Mouse (Mus musculus) intestine, embryonic 16.5 days (tissue): ENCODE results near the gene Otop1. TPM values are rescaled to one million over a fixed set of nuclear protein-coding genes. Genes with fewer than 3 reads are reported as not detected.

Experiments
- ATAC-seq: fragments of 200-750 bp; cut with Nextera tagmentation; 2 replicates; pipeline ENCODE4 v1.8.0; 2017; ENCODE audit warnings: moderate TSS enrichment, moderate library complexity
- H3K27ac ChIP-seq: fragments of 300-500 bp; sonication (generic); 2 replicates; pipeline ENCODE4 v1.5.1; 2014; ENCODE audit warnings: mild to moderate bottlenecking, low read length
- H3K27me3 ChIP-seq: fragments of 300-500 bp; sonication (generic); replicated peaks from 2 replicates; pipeline ENCODE4 v1.6.1; 2014; ENCODE audit warnings: low read length, control low read depth, mixed read lengths; ENCODE audit not compliant: control insufficient read depth, insufficient read depth
- H3K36me3 ChIP-seq: fragments of 300-500 bp; sonication (generic); 2 replicates; pipeline ENCODE4 v1.6.1; 2014; ENCODE audit warnings: low read length, control low read depth; ENCODE audit not compliant: control insufficient read depth, insufficient read depth
- H3K4me1 ChIP-seq: fragments of 300-500 bp; sonication (generic); 2 replicates; pipeline ENCODE4 v1.6.1; 2014; ENCODE audit warnings: low read length, control low read depth, mixed read lengths; ENCODE audit not compliant: control insufficient read depth, insufficient read depth
- H3K4me2 ChIP-seq: fragments of 300-500 bp; sonication (generic); 2 replicates; pipeline ENCODE4 v1.6.1; 2014; ENCODE audit warnings: low read depth, low read length, control low read depth
- H3K4me3 ChIP-seq: fragments of 300-500 bp; sonication (generic); 2 replicates; pipeline ENCODE4 v1.5.1; 2014; ENCODE audit warnings: mild to moderate bottlenecking, low read length
- H3K9ac ChIP-seq: fragments of 300-500 bp; sonication (generic); 2 replicates; pipeline ENCODE4 v1.6.1; 2014; ENCODE audit warnings: low read depth, low read length
- H3K9me3 ChIP-seq: fragments of 300-500 bp; sonication (generic); 2 replicates; pipeline ENCODE4 v1.6.1; 2016; ENCODE audit warnings: low read length, control low read depth; ENCODE audit not compliant: control insufficient read depth
- WGBS: fragments of 180-500 bp; shearing (Covaris S2); extraction: QIAGEN DNeasy Blood & Tissue Kit; methylation state at CpG from one replicate; pipeline ENCODE4 v1.1.7; 2014; 5-methylcytosine and 5-hydroxymethylcytosine counted together
- polyA plus RNA-seq: library from polyadenylated mRNA; unstranded; fragments of >200 nt; fragmentation: Nextera tagmentation; extraction: Ambion mirVana; gene quantifications from 2 replicates; pipeline ENCODE4 v1.2.1, GENCODE M21; 2015

Gene Otop1
- polyA plus RNA-seq, 1 experiment from 2014 or later: not detected

DNA sequence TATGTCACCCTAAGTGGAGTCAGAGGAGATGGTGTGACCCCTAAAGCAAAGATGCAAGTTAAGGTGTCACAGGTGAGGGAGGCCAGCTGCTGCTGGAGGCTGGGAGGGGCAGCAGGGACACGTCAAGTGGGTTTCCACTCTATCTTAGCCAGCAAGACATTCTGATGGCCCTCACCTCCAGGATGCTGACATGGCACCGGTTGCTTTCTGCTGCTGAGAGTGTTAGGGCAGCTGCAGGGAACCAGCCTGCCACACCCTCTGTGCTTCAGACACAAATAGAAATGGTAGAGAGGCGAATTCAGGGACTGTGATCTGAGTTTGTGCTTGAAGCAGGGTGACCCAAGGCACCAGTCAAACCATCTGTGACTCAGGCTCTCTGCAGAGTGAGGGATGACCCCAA, 34.0 kb downstream of the Otop1 start:
- no peak for ATAC-seq
- Histone ChIP-seq H3K4me3 (no peak overlapping the region), H3K4me1 (no peaks in the 10 kb centered on the region), H3K4me2 (no peak overlapping the region), H3K27ac (no peak overlapping the region), H3K27me3 (no peaks in the 10 kb centered on the region), H3K9ac (no peak overlapping the region), H3K9me3 (no peaks in the 10 kb centered on the region), H3K36me3 (no peaks in the 10 kb centered on the region)
- 63% methylated on average over 3 of the region's 3 CpGs for whole genome bisulfite sequencing

DNA sequence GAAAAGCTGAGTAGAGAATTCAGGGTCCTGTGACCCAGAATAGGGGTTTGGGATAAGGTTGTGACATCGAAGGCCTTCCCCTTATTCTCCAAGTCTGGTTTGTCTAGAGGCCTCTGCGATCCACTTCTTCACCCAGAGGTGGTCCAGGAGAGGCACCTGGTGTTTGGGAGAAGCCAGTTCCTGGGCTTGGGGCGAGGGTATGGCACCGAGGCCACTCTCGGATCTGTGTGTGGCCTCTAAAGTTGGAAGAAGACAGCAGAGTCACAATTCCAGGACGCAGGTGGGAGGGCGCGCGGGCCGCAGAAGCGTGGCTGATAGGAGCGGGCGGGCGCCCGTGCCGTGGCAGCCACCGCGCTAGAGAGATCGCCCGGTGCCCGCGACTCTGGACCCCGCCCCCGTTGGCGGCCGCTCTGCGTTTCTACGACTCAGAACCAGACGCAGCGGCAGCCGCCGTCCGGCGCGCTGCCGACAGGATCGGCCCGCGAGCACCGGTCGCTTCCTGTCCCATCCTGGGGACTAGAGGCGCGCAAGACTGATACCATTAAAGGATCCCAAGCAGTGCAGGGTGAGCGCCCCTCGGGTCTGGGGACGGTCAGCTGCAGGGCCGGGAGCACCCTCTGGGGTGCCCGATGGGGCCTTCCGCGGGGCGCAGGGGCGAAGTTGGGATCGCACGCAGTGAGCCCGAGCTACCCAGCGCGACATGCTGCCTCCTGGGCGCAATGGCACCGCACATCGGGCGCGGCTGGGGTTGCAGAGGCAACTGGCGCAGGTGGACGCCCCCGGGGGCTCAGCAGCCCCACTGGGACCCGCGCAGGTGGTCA, 43.4 kb downstream of the Otop1 start, which contains the start of gene Drd5:
Drd5 (plus strand) TSS at position 402 of the 821 bp plus-strand sequence.
- WGBS: 3% methylated on average over 67 of the region's 67 CpGs
- Histone ChIP-seq H3K27me3 (peaks cover 41% of the 10 kb centered on the region), H3K27ac (no peak within 1 kb of the TSS), H3K9ac (no peak within 1 kb of the TSS), H3K4me1 (no peaks in the 10 kb centered on the region), H3K36me3 (no peaks in the 10 kb centered on the region), H3K4me2 (peak within 1 kb of the TSS; percentile 49), H3K4me3 (peak within 1 kb of the TSS; percentile 38), H3K9me3 (no peaks in the 10 kb centered on the region)
- no peak for ATAC-seq

DNA sequence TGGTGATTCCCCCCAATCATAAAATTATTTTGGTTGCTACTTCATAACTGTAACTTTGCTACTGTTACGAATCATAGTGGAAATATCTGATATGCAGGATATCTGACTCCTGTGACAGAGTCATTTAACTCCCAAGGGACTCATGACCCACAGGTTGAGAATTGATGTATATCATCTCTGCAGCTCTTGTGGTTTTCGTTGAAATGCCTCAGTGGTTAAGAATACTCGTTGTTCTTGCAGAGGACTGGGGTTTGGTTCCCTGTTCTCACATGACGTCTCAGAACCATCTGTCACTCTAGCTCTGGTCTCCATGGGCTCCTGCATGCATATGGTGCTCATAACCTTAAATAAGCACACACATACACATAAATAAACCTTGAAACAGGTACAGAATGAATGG, 57.6 kb downstream of the Otop1 start:
- 80% methylated on average over 4 of the region's 4 CpGs for WGBS
- Histone ChIP-seq H3K4me3 (no peak overlapping the region), H3K27me3 (no peaks in the 10 kb centered on the region), H3K36me3 (no peaks in the 10 kb centered on the region), H3K27ac (no peak overlapping the region), H3K4me1 (no peaks in the 10 kb centered on the region), H3K4me2 (no peak overlapping the region), H3K9ac (no peak overlapping the region), H3K9me3 (no peaks in the 10 kb centered on the region)
- no peak for ATAC-seq

DNA sequence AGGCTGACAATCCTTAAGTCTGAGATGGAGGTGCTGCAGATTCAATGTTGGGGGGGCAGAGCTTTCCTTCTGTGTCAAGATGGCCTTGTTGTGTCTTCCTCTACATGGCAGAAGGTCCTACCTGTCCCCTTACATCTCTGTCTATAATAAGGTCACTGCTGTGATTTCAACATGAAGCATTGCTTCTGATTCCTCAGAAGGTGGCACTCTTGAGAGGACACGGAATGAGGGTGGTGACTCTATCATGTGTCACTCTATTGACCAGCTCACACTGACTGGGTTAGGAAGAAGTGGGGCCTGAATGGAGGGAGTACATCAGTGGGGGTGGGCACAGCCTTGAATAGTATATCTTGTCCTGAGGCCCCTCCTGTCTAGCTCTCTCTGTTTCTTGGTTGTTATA, 58.8 kb downstream of the Otop1 start:
- Histone ChIP-seq H3K36me3 (no peaks in the 10 kb centered on the region), H3K4me3 (no peak overlapping the region), H3K27ac (no peak overlapping the region), H3K9me3 (no peaks in the 10 kb centered on the region), H3K27me3 (no peaks in the 10 kb centered on the region), H3K4me1 (no peaks in the 10 kb centered on the region), H3K4me2 (no peak overlapping the region), H3K9ac (no peak overlapping the region)
- no peak for ATAC-seq
- WGBS: 29% methylated on average over 1 of the region's 1 CpGs

DNA sequence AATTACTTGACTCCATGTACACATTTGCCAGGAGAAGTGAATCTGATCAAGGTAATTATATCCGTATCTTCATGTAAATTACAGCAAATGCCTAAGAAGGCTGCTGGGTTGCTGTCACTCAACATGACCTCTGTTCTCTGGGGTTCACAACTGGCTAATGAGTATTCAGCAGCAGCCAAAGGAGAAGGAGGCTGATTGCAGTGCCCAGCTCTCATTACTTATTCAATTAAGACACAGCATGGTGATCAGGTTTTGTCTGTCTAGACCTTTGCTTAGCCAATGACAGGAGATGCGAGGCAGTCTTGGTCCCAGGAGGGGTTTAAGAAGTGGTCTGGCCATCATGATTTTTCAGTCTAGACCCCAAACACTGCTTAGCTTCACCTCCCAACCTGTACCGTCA, 67.3 kb downstream of the Otop1 start:
- Histone ChIP-seq H3K9me3 (no peaks in the 10 kb centered on the region), H3K4me1 (no peaks in the 10 kb centered on the region), H3K27ac (no peak overlapping the region), H3K27me3 (no peaks in the 10 kb centered on the region), H3K36me3 (no peaks in the 10 kb centered on the region), H3K4me3 (no peak overlapping the region), H3K4me2 (no peak overlapping the region), H3K9ac (no peak overlapping the region)
- 69% methylated on average over 3 of the region's 3 CpGs for WGBS
- ATAC-seq: no peak

DNA sequence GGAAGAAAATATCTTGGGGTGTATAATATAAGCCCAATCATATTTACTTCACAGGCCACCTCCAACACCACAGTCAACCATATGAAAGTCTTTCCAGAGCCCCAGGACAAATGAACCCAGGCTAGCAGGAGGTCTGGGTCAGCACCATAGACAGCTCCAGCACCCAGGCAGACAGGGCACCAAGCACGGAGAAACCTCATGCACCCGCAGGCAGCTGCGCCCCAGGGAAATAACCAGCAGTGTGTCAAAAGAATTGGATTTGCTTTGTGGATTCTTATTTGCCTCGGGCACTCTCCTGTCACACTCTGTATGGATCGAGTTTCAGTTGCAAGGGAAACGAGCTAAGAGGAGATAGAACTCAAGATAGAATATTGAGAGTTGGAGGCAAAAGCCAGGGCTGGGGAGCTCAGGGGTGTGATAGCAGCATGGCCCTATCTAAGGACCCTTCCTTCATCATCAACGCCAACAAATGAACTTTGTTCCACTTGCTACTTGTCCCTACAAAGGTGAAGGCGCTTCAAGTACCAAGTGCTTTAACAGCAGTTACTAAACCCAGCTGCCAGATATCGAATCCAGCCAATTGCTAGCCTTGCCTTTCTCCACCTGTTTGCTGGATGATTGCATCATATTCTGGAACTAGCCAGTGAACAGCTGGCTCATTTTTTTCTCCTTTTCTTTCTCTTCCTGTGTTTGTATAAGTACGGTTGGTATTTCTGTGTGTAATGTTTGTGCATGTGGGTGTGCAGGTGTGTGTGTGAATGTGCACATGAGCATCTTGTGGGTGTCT, 71.1 kb downstream of the Otop1 start:
- no peak for ATAC-seq
- no peak overlapping the region for H3K4me3 ChIP-seq
- no peak overlapping the region for H3K27ac ChIP-seq
- no peak overlapping the region for H3K9ac ChIP-seq
- no peaks in the 10 kb centered on the region for H3K36me3 ChIP-seq
- H3K27me3 ChIP-seq: no peaks in the 10 kb centered on the region
- no peak overlapping the region for H3K4me2 ChIP-seq
- 34% methylated on average over 10 of the region's 10 CpGs for WGBS
- no peaks in the 10 kb centered on the region for H3K9me3 ChIP-seq
- no peaks in the 10 kb centered on the region for H3K4me1 ChIP-seq

DNA sequence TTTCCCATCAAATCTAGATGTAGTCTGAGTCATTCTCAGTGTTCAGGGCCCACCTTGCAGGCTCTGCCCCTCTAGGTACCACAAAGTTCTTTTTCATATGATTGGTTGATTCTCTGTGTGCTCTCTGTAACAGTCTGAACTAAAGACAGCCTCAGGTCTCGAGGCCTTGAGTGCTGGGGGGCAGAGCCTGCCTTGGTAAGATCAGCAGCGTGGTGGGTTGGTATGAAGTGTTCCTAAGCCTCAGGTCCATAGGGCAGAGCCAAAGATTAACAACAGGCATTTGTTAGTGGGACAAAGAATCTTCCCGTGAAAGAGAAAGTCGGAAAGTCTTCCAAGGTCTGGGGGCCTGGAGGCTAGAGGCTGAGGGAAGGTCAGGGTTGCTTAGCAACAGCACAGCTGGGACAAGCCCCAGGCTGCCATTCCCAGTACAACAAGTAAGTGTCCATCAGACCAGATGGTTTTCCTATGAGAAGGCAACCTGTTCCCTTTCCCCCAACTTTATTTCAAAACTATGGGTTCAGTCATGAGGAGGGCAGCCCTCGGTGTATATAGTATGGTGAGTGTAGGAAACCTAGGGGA, 74.7 kb downstream of the Otop1 start:
- no peak overlapping the region for H3K27ac ChIP-seq
- H3K9me3 ChIP-seq: no peaks in the 10 kb centered on the region
- no peak for ATAC-seq
- H3K4me2 ChIP-seq: no peak overlapping the region
- H3K27me3 ChIP-seq: no peaks in the 10 kb centered on the region
- H3K9ac ChIP-seq: no peak overlapping the region
- no peak overlapping the region for H3K4me3 ChIP-seq
- H3K4me1 ChIP-seq: no peaks in the 10 kb centered on the region
- WGBS: 49% methylated on average over 5 of the region's 5 CpGs
- no peaks in the 10 kb centered on the region for H3K36me3 ChIP-seq

Other genes starting within 250 kb of the Otop1 start
- gene Stx18, start 237.2 kb upstream of the Otop1 start, polyA plus RNA-seq: 34.4 and 35.8 TPM in 2 replicates
- gene Nsg1, start 116.1 kb upstream of the Otop1 start, polyA plus RNA-seq: 44.1 and 50.3 TPM in 2 replicates
- 7.8 and 9.9 TPM in 2 replicates for gene Zbtb49, start 55.5 kb upstream of the Otop1 start, polyA plus RNA-seq
- gene Lyar, start 55.5 kb upstream of the Otop1 start, polyA plus RNA-seq: 66.3 and 81.5 TPM in 2 replicates
- 58.3 and 62.9 TPM in 2 replicates for gene Tmem128, start 15.8 kb upstream of the Otop1 start, polyA plus RNA-seq
- gene Drd5, start 43.4 kb downstream of the Otop1 start, polyA plus RNA-seq: not detected in 2 replicates
- gene Slc2a9, start 227.2 kb downstream of the Otop1 start, polyA plus RNA-seq: 2.5 and 2.6 TPM in 2 replicates